Mouse (Mus musculus): ENCODE results near the gene Oosp1.

DNA sequence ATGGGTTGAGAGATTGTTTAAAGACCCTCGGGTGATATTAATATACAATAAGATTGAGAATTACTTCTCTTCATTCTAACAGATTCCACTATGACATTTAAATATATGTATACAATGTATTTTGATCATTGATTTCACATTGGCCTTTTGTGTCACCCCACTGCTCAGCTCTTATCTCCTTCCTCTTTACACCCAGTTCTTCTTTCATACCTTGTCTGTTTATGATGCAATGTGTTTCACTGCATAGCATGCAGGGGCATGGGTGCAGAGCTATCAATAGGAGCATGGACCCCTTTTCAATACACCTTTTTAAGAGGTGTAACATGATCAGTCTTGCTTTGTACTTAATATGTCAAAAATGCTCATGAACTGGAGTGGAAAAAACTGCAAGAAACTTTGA is 39.3 kb upstream of the Oosp1 start:
- no peak for TF ChIP-seq CTCF (IDR thresholded peaks at IDR 0.05; ENCODE audit: low read depth, low read length)
- no peak for TF ChIP-seq EP300 (IDR thresholded peaks at IDR 0.05; ENCODE audit: insufficient read depth, low read depth, low read length)

Data from ES-Bruce4 (cell line).